Mouse (Mus musculus) neural tube, embryonic 15.5 days (tissue): ENCODE data around the gene Gm11084. TPM values are rescaled to one million over a fixed set of nuclear protein-coding genes. Genes with fewer than 3 reads are reported as not detected.

Experiments used
- ATAC-seq: fragments of 200-750 bp; cut with Nextera tagmentation; 2 replicates; pipeline ENCODE4 v1.8.0; 2017; ENCODE audit warnings: mild to moderate bottlenecking, moderate TSS enrichment, moderate library complexity; ENCODE audit not compliant: low FRiP score
- H3K27ac ChIP-seq: fragments of 300-500 bp; sonication (generic); replicated peaks from 2 replicates; pipeline ENCODE4 v1.5.1; 2015; ENCODE audit warnings: mild to moderate bottlenecking, inconsistent platforms
- H3K27me3 ChIP-seq: fragments of 300-500 bp; sonication (generic); replicated peaks from 2 replicates; pipeline ENCODE4 v1.6.1; 2015; ENCODE audit warnings: inconsistent platforms
- H3K36me3 ChIP-seq: fragments of 300-500 bp; sonication (generic); 2 replicates; pipeline ENCODE4 v1.6.1; 2015; ENCODE audit warnings: inconsistent platforms
- H3K4me1 ChIP-seq: fragments of 300-500 bp; sonication (generic); 2 replicates; pipeline ENCODE4 v1.6.1; 2015; ENCODE audit warnings: inconsistent platforms
- H3K4me2 ChIP-seq: fragments of 300-500 bp; sonication (generic); 2 replicates; pipeline ENCODE4 v1.6.1; 2015; ENCODE audit warnings: inconsistent platforms, mild to moderate bottlenecking, moderate library complexity
- H3K4me3 ChIP-seq: fragments of 300-500 bp; sonication (generic); replicated peaks from 2 replicates; pipeline ENCODE4 v1.5.1; 2015; ENCODE audit warnings: mild to moderate bottlenecking, inconsistent platforms
- H3K9ac ChIP-seq: fragments of 300-500 bp; sonication (generic); replicated peaks from 2 replicates; pipeline ENCODE4 v1.6.1; 2015; ENCODE audit warnings: mild to moderate bottlenecking, inconsistent platforms
- H3K9me3 ChIP-seq: fragments of 300-500 bp; sonication (generic); replicated peaks from 2 replicates; pipeline ENCODE4 v1.6.1; 2016; ENCODE audit warnings: inconsistent platforms
- WGBS: fragments of 180-500 bp; shearing (Covaris S2); methylation state at CpG from one replicate; pipeline ENCODE4 v1.1.7; 2015; ENCODE audit warnings: mixed read lengths; 5-methylcytosine and 5-hydroxymethylcytosine counted together
- polyA plus RNA-seq: library from polyadenylated mRNA; unstranded; fragments of >200 nt; fragmentation: Nextera tagmentation; extraction: Ambion mirVana; gene quantifications from 2 replicates; pipeline ENCODE4 v1.2.1, GENCODE M21; 2015

Gene Gm11084
- polyA plus RNA-seq, 1 experiment from 2014 or later, result not detected

GRCm38 (mm10) chr2:73005611-73006515 is 19.3 kb upstream of the Gm11084 start:
- Histone ChIP-seq H3K9me3 (peaks cover 5% of the 10 kb centered on the region; the same call in 1 of the 2 replicates), H3K4me1 (peaks cover 19% of the 10 kb centered on the region), H3K9ac (no peak overlapping the region), H3K4me2 (no peak overlapping the region), H3K4me3 (no peak overlapping the region), H3K27ac (0 out of 2 replicates have a peak overlapping the region, but pooled peaks have one; percentile 23), H3K36me3 (no peaks in the 10 kb centered on the region), H3K27me3 (no peaks in the 10 kb centered on the region)
- no peak for ATAC-seq
- WGBS, result 62% methylated on average over 3 of the region's 3 CpGs

DNA sequence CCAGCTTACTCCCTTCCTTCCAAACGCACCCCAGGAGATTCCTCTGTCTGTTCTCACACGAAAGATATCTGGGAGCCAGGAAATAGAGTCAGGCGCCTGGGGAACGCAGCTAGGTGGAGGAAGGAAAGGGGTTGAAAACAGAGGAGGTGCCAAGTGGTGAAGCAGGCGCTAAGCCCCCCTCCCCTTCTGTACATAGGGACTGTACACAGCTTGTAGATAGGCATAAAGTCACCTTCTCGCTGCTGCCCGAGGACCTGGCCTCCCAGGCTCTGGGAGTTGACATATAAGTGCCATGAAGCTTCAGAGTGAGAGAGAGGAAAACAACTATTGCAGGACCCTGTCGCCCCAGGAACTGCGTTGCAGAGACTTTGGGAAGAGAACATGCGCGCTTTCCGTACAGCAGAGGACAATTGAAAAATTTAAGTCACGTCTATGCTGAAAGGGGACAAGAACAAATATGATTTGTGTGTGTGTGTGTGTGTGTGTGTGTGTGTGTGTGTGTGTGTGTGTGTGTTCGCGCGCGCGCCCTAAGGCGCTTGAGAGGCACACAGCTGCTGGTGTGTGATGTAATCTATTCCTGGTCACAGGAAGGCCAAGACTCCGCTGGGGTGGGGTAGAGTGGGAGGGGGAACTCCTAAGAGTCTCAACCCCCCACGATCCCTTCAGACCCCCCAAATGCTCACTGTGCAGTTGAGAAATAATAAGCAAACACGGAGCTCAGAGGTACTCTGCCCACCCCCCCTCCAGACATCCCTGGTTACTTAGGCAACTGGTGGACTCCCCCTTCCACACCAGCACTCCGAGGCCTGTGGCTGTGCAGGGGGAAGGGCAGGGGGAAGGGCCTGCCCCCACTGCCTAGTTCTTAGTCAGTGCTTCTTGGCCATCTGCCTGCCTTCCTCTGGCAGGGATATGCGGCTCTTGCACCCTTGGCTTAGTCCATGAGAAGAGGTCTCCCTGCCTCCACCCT is 17.5 kb upstream of the Gm11084 start:
- H3K4me3 ChIP-seq, result no peak overlapping the region
- H3K9ac ChIP-seq, result no peak overlapping the region
- peak overlapping the region; percentile 38 for H3K4me2 ChIP-seq
- ATAC-seq, result peak; percentile 75; the same call in 1 of the 2 replicates
- no peaks in the 10 kb centered on the region for H3K36me3 ChIP-seq
- 40% methylated on average over 24 of the region's 24 CpGs for WGBS
- no peaks in the 10 kb centered on the region for H3K27me3 ChIP-seq
- H3K27ac ChIP-seq, result peak overlapping the region; percentile 72
- no peaks in the 10 kb centered on the region for H3K9me3 ChIP-seq
- peaks cover 19% of the 10 kb centered on the region for H3K4me1 ChIP-seq

- Histone ChIP-seq H3K4me2 (peak overlapping the region; percentile 38), H3K36me3 (no peaks in the 10 kb centered on the region), H3K27ac (peak overlapping the region; percentile 69; the same call in 1 of the 2 replicates), H3K4me1 (peaks cover 19% of the 10 kb centered on the region), H3K9me3 (no peaks in the 10 kb centered on the region), H3K9ac (no peak overlapping the region), H3K4me3 (no peak overlapping the region), H3K27me3 (no peaks in the 10 kb centered on the region)
- WGBS, result 54% methylated on average over 12 of the region's 12 CpGs
- ATAC-seq, result no peak
Measured at GRCm38 (mm10) chr2:73003049-73003448, 16.5 kb upstream of the Gm11084 start.

- 93% methylated on average over 6 of the region's 6 CpGs for WGBS
- Histone ChIP-seq H3K9me3 (no peaks in the 10 kb centered on the region), H3K36me3 (no peaks in the 10 kb centered on the region), H3K4me1 (peaks cover 19% of the 10 kb centered on the region), H3K27ac (no peak overlapping the region), H3K9ac (no peak overlapping the region), H3K4me3 (no peak overlapping the region), H3K4me2 (no peak overlapping the region), H3K27me3 (no peaks in the 10 kb centered on the region)
- no peak for ATAC-seq
Measured at GRCm38 (mm10) chr2:73002451-73002850, 15.9 kb upstream of the Gm11084 start.

- Histone ChIP-seq H3K4me1 (peaks cover 20% of the 10 kb centered on the region), H3K4me2 (no peak overlapping the region), H3K27ac (no peak overlapping the region), H3K27me3 (no peaks in the 10 kb centered on the region), H3K4me3 (no peak overlapping the region), H3K9me3 (no peaks in the 10 kb centered on the region), H3K9ac (no peak overlapping the region), H3K36me3 (no peaks in the 10 kb centered on the region)
- ATAC-seq, result no peak
- 90% methylated on average over 5 of the region's 5 CpGs for WGBS
Measured at GRCm38 (mm10) chr2:73001994-73002393, 15.5 kb upstream of the Gm11084 start.

- Histone ChIP-seq H3K36me3 (no peaks in the 10 kb centered on the region), H3K27ac (no peak overlapping the region), H3K4me2 (no peak overlapping the region), H3K4me1 (peaks cover 32% of the 10 kb centered on the region), H3K4me3 (no peak overlapping the region), H3K9me3 (no peaks in the 10 kb centered on the region), H3K27me3 (no peaks in the 10 kb centered on the region), H3K9ac (no peak overlapping the region)
- 62% methylated on average over 8 of the region's 8 CpGs for WGBS
- no peak for ATAC-seq
Measured at GRCm38 (mm10) chr2:73000194-73000593, 13.7 kb upstream of the Gm11084 start.

GRCm38 (mm10) chr2:72997586-72997985 is 11.1 kb upstream of the Gm11084 start:
- Histone ChIP-seq H3K27me3 (no peaks in the 10 kb centered on the region), H3K4me2 (no peak overlapping the region), H3K4me3 (no peak overlapping the region), H3K4me1 (peaks cover 18% of the 10 kb centered on the region), H3K27ac (no peak overlapping the region), H3K36me3 (no peaks in the 10 kb centered on the region), H3K9ac (no peak overlapping the region), H3K9me3 (no peaks in the 10 kb centered on the region)
- ATAC-seq, result no peak
- WGBS, result 93% methylated on average over 4 of the region's 4 CpGs

- no peak for ATAC-seq
- WGBS, result 65% methylated on average over 9 of the region's 9 CpGs
Measured at GRCm38 (mm10) chr2:72996808-72997378, 10.4 kb upstream of the Gm11084 start.

DNA sequence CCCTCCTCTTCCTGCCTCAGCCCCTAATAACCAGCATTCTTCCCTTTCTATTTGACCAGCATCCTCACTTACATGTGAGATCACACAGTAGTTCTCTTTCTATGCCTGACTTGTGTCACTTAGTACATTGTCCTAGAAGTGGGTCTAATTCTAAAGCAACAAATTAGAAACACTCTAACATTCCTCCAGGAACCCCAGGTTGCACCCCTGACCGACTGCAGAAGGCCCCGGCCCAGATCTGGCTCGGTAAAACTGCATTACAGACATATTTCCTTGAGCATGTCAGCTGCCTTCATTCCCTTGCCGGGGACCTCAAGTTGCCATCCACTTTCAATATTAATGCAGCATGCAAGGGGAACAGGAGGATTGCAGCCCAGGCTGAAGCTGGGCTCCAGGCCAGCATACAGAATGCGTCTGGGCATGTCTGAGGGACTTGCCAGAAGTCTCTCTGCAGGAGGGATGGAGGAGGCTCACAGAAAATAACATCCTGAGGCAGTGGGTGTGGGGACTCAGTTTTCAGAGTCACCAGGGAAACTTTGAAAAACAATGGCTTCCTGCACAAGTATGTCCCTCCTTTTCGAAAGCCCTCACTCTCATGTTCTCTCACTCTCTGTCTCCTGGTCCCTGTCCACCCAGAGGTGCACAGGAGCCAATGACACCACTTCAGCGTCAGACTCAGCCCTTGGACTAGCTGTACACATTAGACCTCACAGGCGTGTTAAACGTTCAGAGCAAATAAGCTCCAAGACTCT is 9.0 kb upstream of the Gm11084 start:
- peak overlapping the region; percentile 17; the same call in 1 of the 2 replicates for H3K4me2 ChIP-seq
- 41% methylated on average over 9 of the region's 9 CpGs for WGBS
- no peak overlapping the region; the same call in 1 of the 2 replicates for H3K9ac ChIP-seq

More at GRCm38 (mm10) chr2:72996808-72997378, 10.4 kb upstream of the Gm11084 start:
- no peak overlapping the region for H3K4me3 ChIP-seq
- H3K4me1 ChIP-seq, result peaks cover 18% of the 10 kb centered on the region
- H3K27ac ChIP-seq, result no peak overlapping the region; the same call in 1 of the 2 replicates
- no peaks in the 10 kb centered on the region for H3K9me3 ChIP-seq
- H3K27me3 ChIP-seq, result no peaks in the 10 kb centered on the region
- H3K4me2 ChIP-seq, result no peak overlapping the region
- no peaks in the 10 kb centered on the region for H3K36me3 ChIP-seq
- H3K9ac ChIP-seq, result no peak overlapping the region

GRCm38 (mm10) chr2:72994165-72994564 is 7.6 kb upstream of the Gm11084 start:
- no peak overlapping the region for H3K4me3 ChIP-seq
- H3K27me3 ChIP-seq, result no peaks in the 10 kb centered on the region
- 81% methylated on average over 2 of the region's 2 CpGs for WGBS
- H3K9ac ChIP-seq, result no peak overlapping the region
- H3K36me3 ChIP-seq, result no peaks in the 10 kb centered on the region; the same call in 1 of the 2 replicates
- no peak overlapping the region for H3K4me2 ChIP-seq
- H3K9me3 ChIP-seq, result 0 out of 2 replicates have a peak, but pooled peaks cover 3% of the 10 kb centered on the region
- H3K4me1 ChIP-seq, result peaks cover 18% of the 10 kb centered on the region
- no peak overlapping the region for H3K27ac ChIP-seq
- ATAC-seq, result no peak

More for the DNA sequence above, 9.0 kb upstream of the Gm11084 start:
- Histone ChIP-seq H3K9me3 (no peaks in the 10 kb centered on the region), H3K27ac (peak overlapping the region; percentile 71), H3K4me1 (peaks cover 18% of the 10 kb centered on the region), H3K27me3 (no peaks in the 10 kb centered on the region), H3K36me3 (no peaks in the 10 kb centered on the region), H3K4me3 (no peak overlapping the region)
- no peak for ATAC-seq
